Mouse (Mus musculus): ENCODE data around the gene Appl1.

Gene Appl1

GRCm38 (mm10) chr14:26971106-26971789, at the start of gene Appl1:
Gene Appl1 (minus strand): TSS chr14:26971232.
- DNase-seq (ENCODE audit: extremely low spot score, low spot score): no peak

DNA sequence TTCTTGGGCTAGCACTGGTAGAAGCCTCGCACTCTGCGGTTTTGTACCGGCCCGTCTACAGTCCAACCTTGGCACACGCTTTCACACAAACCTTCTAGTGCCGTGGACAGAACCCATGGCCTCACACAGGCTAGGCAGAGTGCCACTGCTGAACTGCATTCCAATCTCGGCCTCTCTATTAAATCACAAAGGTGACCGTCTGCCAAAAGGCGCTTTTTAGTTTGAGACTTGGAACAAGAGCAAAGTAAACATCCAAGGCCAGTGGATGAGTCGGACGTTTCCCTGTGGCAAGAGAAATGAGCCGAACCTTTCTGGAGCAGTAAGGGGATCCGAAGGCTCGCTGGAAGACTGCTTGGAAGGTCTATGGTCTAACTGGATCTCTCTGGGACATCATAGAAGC, 48.8 kb upstream of the Appl1 start:
- DNase-seq (ENCODE audit: extremely low spot score, low spot score): no peak

DNA sequence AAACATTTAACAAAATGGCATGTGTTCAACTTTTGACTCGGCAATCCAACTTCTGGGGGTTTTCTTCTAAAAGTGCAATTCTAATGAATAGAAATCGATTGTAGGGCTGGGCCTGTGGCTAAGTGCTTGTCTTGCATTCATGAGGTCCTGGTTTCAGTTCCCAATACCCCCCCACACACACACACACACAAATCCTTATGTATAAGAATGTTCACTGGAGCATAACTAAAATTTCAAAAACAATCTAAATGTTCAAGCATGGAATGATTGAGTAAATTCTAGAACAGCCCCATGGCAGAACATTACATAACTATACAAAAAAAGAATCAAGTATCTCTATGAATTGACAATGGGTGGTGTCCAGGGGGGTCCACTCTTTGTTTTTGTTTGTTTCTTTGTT, 46.9 kb upstream of the Appl1 start:
- DNase-seq (ENCODE audit: extremely low spot score, low spot score): no peak

DNA sequence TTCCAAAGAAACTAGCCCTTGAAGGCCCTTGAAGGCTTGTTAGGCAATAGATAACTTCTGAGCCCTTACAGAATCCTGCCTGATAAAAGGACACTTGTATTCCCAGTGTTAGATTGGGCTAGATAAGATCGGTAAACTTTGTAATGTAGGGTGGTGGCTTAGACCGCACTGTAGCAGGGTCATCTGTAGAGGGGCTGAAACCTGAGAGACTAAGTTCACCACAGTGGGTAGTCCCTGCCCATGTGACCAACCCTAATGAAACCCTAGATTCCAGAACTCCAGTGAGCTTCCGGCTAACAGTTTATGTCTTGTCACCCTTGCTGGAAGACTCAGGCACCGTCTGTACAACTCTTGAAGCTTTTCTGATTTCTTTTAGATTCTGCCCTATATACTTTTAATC, 42.6 kb upstream of the Appl1 start:
- DNase-seq (ENCODE audit: extremely low spot score, low spot score): no peak

- no peak for DNase-seq (ENCODE audit: extremely low spot score, low spot score)
Observed at GRCm38 (mm10) chr14:27011561-27011960, 40.5 kb upstream of the Appl1 start.

GRCm38 (mm10) chr14:27005937-27006336, 34.9 kb upstream of the Appl1 start:
- DNase-seq (ENCODE audit: extremely low spot score, low spot score): no peak

DNA sequence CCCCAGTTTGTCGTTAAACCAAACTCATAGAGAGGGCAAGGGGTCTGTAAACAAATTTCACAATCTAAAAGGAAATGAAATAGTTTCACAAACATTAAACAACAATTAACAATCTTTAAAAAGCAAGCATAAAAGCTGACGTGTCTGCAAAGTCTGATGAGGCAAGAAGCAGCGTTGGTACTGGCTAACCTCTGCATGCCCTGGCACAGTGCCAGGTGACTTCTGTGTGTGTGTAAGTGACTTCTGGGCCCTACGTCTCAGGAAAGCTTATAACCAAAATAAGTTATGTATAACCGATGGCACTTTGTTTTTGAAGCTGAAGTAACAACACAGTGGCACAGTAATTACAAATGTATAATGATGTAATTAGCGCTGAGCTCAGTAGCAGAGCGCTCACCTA, 33.9 kb upstream of the Appl1 start:
- DNase-seq (ENCODE audit: extremely low spot score, low spot score): no peak

DNA sequence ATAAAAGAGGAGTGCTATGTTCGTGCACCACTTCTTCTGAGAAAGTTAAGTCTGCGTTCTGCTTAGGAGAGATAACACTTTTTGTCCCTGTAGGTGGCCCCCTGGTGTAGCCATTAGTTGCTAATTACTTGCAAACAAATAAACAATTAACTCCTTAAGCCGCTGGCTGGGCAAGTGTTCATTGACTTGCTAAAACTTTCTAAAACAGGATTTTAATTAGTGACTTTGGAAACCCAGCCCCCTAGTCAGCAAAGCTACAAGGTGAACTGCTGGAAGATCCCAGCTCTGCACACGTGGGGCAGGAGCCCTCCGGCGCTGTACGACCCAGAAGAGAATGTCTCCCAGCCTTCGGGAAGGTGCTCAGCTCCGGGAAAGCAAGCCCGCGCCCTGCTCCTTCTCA, 29.4 kb upstream of the Appl1 start:
- no peak for DNase-seq (ENCODE audit: extremely low spot score, low spot score)

- DNase-seq (ENCODE audit: extremely low spot score, low spot score): no peak
Observed at GRCm38 (mm10) chr14:26996257-26996656, 25.2 kb upstream of the Appl1 start.

DNA sequence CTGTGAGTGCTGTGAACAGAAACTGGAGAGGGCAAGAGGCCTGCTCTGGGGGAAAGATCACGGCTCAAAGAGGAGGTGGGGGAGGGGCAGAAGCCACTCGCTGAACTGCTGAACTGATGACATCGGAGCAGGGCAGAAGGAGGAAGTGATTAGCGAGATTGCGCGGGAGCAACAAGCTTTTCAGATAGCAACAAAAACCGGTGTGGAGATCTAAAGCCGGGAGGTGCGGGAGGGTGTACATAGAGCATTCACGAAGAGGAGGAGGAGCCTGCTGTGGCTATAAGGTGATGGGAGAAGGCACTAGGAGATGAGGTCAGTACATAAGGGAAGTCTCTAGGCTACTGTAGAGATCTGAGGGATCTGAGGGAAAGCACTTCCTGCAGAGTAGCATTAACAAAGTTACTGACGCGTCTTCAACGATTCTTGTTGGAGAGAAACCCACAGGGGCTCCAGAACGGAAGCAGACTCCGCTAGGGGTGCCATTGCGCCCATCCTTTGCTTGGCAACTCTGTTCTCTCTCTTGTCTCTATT, 23.2 kb upstream of the Appl1 start, which contains the start of gene Hesx1:
TSS of gene Hesx1 (plus strand) at position 206 of the 531 bp plus-strand sequence.
- DNase-seq (ENCODE audit: extremely low spot score, low spot score): peak; percentile 74

GRCm38 (mm10) chr14:26993427-26993826, 22.4 kb upstream of the Appl1 start:
- DNase-seq (ENCODE audit: extremely low spot score, low spot score): no peak

GRCm38 (mm10) chr14:26991622-26992021, 20.6 kb upstream of the Appl1 start:
- no peak for DNase-seq (ENCODE audit: extremely low spot score, low spot score)

- no peak for DNase-seq (ENCODE audit: extremely low spot score, low spot score)
Observed at GRCm38 (mm10) chr14:26988694-26989093, 17.7 kb upstream of the Appl1 start.

GRCm38 (mm10) chr14:26982150-26982530, 11.1 kb upstream of the Appl1 start:
- DNase-seq (ENCODE audit: extremely low spot score, low spot score): no peak

GRCm38 (mm10) chr14:26981494-26982149, 10.6 kb upstream of the Appl1 start:
- DNase-seq (ENCODE audit: extremely low spot score, low spot score): no peak

DNA sequence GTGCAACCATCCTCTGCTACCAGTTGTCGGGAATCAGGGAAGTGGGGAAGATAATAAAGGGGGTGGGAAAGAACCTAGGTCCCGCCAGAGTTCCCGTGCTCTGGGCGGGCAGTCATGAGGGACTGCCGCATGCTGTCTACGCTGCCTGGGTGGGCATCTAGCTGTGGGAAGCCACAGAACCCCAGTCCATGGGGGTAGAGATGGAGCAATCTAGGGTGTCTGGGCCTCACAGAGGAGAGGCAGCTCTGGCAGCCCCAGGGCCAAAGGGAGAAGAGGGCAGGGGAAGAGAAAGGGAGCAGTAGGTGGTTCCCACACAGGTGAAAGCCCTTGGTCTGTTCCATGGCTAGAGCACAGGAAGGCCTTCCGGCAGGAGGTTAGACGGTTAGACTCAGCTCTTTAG, 10.0 kb upstream of the Appl1 start:
- no peak for DNase-seq (ENCODE audit: extremely low spot score, low spot score)

DNA sequence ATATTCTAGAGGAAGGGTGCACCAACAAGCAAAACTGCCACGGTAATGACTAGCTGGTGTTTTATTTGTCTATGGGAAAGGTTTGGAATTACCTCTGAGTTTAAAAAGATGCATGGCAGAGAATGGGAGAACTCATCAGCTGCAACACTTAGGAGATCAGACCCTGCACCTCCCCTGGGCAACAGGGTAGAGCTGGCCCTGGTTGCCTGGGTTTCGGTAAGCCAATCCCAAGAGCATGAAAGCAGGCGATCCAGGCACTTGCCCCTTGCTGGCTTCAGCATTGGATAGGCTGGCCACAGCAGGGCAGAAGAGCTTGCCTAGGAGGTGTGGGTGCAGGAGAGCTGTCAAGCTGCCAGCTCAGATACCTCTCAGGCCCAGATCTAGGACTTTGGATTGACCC, 8.8 kb upstream of the Appl1 start:
- no peak for DNase-seq (ENCODE audit: extremely low spot score, low spot score)

DNA sequence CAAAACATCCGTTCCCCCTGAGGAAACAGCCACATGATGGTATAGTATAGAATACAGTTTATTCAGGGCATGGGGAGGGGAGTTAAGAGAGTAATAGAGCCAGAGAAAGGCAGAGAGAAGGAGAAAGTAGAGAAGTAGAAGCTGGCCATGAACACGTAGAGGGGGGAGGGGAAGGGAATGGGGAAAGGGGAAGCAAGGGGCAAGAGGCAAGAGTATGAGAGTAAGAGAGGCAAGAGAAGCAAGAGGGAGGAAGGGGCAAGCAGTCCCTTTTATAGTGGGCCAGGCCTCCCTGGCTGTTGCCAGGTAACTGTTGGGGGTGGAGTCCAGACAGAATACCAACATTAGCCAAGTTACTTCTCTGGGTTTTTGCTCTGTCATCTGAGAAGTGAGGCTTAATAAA, 6.5 kb upstream of the Appl1 start:
- no peak for DNase-seq (ENCODE audit: extremely low spot score, low spot score)

GRCm38 (mm10) chr14:26976212-26976611, 5.2 kb upstream of the Appl1 start:
- peak; percentile 26 for DNase-seq (ENCODE audit: extremely low spot score, low spot score)

- DNase-seq (ENCODE audit: extremely low spot score, low spot score): no peak
Observed at GRCm38 (mm10) chr14:26975490-26975889, 4.5 kb upstream of the Appl1 start.

- DNase-seq (ENCODE audit: extremely low spot score, low spot score): no peak
Observed at GRCm38 (mm10) chr14:26973089-26973488, 2.1 kb upstream of the Appl1 start.

DNA sequence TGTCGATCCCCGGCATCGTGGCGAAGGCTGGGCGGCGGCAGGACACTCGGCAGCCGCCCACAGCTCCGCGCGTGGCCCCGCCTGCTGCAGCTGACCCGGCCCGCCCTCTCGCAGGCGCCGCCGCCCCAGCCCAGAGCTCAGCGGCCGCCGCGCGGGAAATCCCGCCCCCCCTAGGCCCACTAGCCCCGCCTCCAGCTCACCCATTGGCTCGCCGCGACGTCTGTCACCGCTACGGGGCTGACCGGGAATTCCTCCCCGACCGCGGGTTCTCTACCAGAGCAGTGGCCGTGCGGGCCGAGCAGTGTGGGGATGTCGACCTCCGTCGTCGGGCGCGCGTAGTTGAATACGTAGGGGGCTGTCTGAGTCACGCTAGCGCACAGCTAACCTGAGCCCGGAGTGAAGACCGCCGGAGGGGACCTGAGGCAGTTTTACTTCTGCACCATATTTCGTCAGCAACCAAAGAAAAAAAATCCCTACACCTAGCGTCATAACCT, 546 bp downstream of the Appl1 start:
- DNase-seq (ENCODE audit: extremely low spot score, low spot score): peak; percentile 98

Data from neural tube, embryonic 10.5 days (tissue).